Mouse (Mus musculus): Measurements from ENCODE around the gene 2010300C02Rik. TPM values are rescaled to one million over a fixed set of nuclear protein-coding genes. Genes with fewer than 3 reads are reported as not detected.

Gene 2010300C02Rik
- total and polyA plus RNA-seq, 2 experiments from 2014 or later = 5.3 to 10.0 TPM

- Histone ChIP-seq H3K4me1 (ENCODE audit: insufficient read depth, low read length) (no peaks in the 10 kb centered on the region), H3K9me3 (ENCODE audit: low read length) (no peaks in the 10 kb centered on the region), H3K36me3 (ENCODE audit: insufficient read depth, low read length) (no peaks in the 10 kb centered on the region), H3K9ac (replicated peaks; ENCODE audit: low read length) (no peak overlapping the region), H3K4me3 (ENCODE audit: low read length) (no peak overlapping the region), H3K27me3 (ENCODE audit: insufficient read depth, low read length) (no peaks in the 10 kb centered on the region), H3K27ac (no peak overlapping the region), H3K4me2 (ENCODE audit: low read depth, low read length) (no peak overlapping the region)
- TF ChIP-seq CTCF (IDR thresholded peaks at IDR 0.05; ENCODE audit: low read depth) = no peak
- DNase-seq (ENCODE audit: low spot score) (no peak), ATAC-seq (no peak)
- WGBS = 94% methylated on average over 2 of the region's 2 CpGs
These were observed 63.9 kb downstream of the 2010300C02Rik start for GRCm38 (mm10) chr1:37656017-37656416.

DNA sequence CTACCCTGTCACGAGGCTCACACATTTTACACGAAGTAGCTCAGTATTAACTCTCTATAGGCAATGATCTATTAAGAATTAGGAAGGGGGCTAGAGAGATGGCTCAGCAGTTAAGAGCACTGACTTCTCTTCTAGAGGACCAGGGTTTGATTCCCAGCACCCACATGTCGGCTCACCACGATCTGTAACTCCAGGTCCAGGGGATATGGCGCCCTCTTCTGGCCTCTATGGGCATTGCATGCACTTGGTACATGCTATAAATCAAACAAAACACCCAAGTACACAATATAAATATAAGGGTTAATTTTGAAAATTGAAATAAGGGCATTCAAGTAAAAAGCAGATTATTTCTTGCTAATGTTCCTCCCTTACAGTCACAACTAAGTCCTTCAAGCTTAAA lies 65.9 kb downstream of the 2010300C02Rik start:
- H3K27ac ChIP-seq = no peak overlapping the region
- H3K4me2 ChIP-seq (ENCODE audit: low read depth, low read length) = no peak overlapping the region
- TF ChIP-seq CTCF (IDR thresholded peaks at IDR 0.05; ENCODE audit: low read depth) = 0 out of 2 replicates have a peak, but pooled peaks have one; percentile 10
- WGBS = 75% methylated on average over 5 of the region's 5 CpGs
- no peak for ATAC-seq
- no peaks in the 10 kb centered on the region for H3K4me1 ChIP-seq (ENCODE audit: insufficient read depth, low read length)
- no peak overlapping the region for H3K9ac ChIP-seq (replicated peaks; ENCODE audit: low read length)
- no peaks in the 10 kb centered on the region for H3K9me3 ChIP-seq (ENCODE audit: low read length)
- no peaks in the 10 kb centered on the region for H3K36me3 ChIP-seq (ENCODE audit: insufficient read depth, low read length)
- H3K27me3 ChIP-seq (ENCODE audit: insufficient read depth, low read length) = no peaks in the 10 kb centered on the region
- no peak overlapping the region for H3K4me3 ChIP-seq (ENCODE audit: low read length)
- no peak for DNase-seq (ENCODE audit: low spot score)

GRCm38 (mm10) chr1:37647066-37647465 lies 72.8 kb downstream of the 2010300C02Rik start:
- 88% methylated on average over 10 of the region's 10 CpGs for WGBS

GRCm38 (mm10) chr1:37644501-37644900 lies 75.4 kb downstream of the 2010300C02Rik start:
- DNase-seq (ENCODE audit: low spot score) (no peak), ATAC-seq (no peak)
- Histone ChIP-seq H3K4me2 (ENCODE audit: low read depth, low read length) (no peak overlapping the region), H3K4me1 (ENCODE audit: insufficient read depth, low read length) (no peaks in the 10 kb centered on the region), H3K36me3 (ENCODE audit: insufficient read depth, low read length) (no peaks in the 10 kb centered on the region), H3K27me3 (ENCODE audit: insufficient read depth, low read length) (no peaks in the 10 kb centered on the region), H3K9ac (replicated peaks; ENCODE audit: low read length) (no peak overlapping the region), H3K4me3 (ENCODE audit: low read length) (no peak overlapping the region), H3K9me3 (ENCODE audit: low read length) (no peaks in the 10 kb centered on the region), H3K27ac (no peak overlapping the region)
- WGBS = 89% methylated on average over 16 of the region's 16 CpGs
- no peak for TF ChIP-seq CTCF (IDR thresholded peaks at IDR 0.05; ENCODE audit: low read depth)

More at GRCm38 (mm10) chr1:37647066-37647465, 72.8 kb downstream of the 2010300C02Rik start:
- H3K9ac ChIP-seq (replicated peaks; ENCODE audit: low read length) = no peak overlapping the region
- H3K27ac ChIP-seq = no peak overlapping the region
- no peaks in the 10 kb centered on the region for H3K36me3 ChIP-seq (ENCODE audit: insufficient read depth, low read length)
- H3K9me3 ChIP-seq (ENCODE audit: low read length) = no peaks in the 10 kb centered on the region
- H3K27me3 ChIP-seq (ENCODE audit: insufficient read depth, low read length) = no peaks in the 10 kb centered on the region
- no peak for ATAC-seq
- no peak overlapping the region for H3K4me3 ChIP-seq (ENCODE audit: low read length)
- DNase-seq (ENCODE audit: low spot score) = no peak
- H3K4me1 ChIP-seq (ENCODE audit: insufficient read depth, low read length) = no peaks in the 10 kb centered on the region
- H3K4me2 ChIP-seq (ENCODE audit: low read depth, low read length) = no peak overlapping the region
- TF ChIP-seq CTCF (IDR thresholded peaks at IDR 0.05; ENCODE audit: low read depth) = no peak

DNA sequence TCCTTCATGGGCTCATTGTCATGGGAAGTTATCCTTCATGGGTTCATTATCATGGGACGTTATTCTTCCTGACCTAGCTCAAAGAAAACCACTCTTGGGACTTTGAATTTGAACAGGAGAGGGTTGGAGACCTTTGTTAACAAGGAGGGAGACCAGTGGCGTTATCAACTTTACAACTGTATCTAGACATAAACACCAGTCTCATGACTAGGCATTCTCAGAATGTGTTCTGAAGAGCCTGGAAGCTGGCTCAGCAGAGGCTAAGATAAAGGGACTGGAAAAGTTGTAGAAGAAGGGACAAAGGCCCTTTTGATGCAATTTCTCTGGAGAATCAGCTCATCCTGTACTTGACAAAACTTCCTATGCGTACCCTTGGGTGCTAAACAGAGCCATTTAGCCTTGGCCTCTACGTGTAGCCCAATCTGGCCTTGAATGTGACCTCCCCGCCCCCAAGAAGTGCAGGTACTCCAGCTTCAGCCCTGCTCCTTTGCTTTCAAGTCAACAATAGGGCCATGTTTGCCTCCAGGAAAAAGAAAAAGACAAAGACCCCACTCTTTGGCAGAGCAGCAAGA lies 76.0 kb downstream of the 2010300C02Rik start:
- TF ChIP-seq CTCF (IDR thresholded peaks at IDR 0.05; ENCODE audit: low read depth) = no peak
- H3K4me3 ChIP-seq (ENCODE audit: low read length) = no peak overlapping the region
- H3K9me3 ChIP-seq (ENCODE audit: low read length) = no peaks in the 10 kb centered on the region
- ATAC-seq (no peak), DNase-seq (ENCODE audit: low spot score) (no peak)
- no peaks in the 10 kb centered on the region for H3K4me1 ChIP-seq (ENCODE audit: insufficient read depth, low read length)
- no peak overlapping the region for H3K4me2 ChIP-seq (ENCODE audit: low read depth, low read length)
- no peaks in the 10 kb centered on the region for H3K27me3 ChIP-seq (ENCODE audit: insufficient read depth, low read length)
- no peaks in the 10 kb centered on the region for H3K36me3 ChIP-seq (ENCODE audit: insufficient read depth, low read length)
- H3K9ac ChIP-seq (replicated peaks; ENCODE audit: low read length) = no peak overlapping the region
- no peak overlapping the region for H3K27ac ChIP-seq
- 91% methylated on average over 5 of the region's 5 CpGs for WGBS

DNA sequence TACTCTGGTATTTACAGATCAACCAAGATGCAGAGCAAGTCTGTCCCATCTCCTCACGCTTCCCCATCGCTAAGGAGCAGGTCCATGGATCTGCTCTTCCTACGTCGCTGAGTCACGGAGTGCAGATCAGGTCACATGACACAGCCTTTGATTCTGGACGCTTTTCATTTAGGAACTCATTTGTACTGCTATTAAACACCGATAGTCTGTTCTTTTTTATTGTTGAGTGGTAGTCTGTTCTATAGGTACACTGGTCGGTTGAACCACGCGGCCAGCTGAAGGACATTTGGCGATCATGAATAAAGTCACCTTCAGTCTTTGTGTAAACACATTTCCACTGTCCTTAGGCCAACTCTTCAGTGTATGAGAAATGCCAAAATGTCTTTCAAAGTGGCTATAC lies 78.5 kb downstream of the 2010300C02Rik start:
- Histone ChIP-seq H3K9me3 (ENCODE audit: low read length) (no peaks in the 10 kb centered on the region), H3K36me3 (ENCODE audit: insufficient read depth, low read length) (no peaks in the 10 kb centered on the region), H3K4me3 (ENCODE audit: low read length) (no peak overlapping the region), H3K4me1 (ENCODE audit: insufficient read depth, low read length) (no peaks in the 10 kb centered on the region), H3K27me3 (ENCODE audit: insufficient read depth, low read length) (no peaks in the 10 kb centered on the region), H3K4me2 (ENCODE audit: low read depth, low read length) (no peak overlapping the region), H3K27ac (no peak overlapping the region), H3K9ac (replicated peaks; ENCODE audit: low read length) (no peak overlapping the region)
- DNase-seq (ENCODE audit: low spot score) = no peak
- WGBS = 92% methylated on average over 11 of the region's 11 CpGs
- no peak for TF ChIP-seq CTCF (IDR thresholded peaks at IDR 0.05; ENCODE audit: low read depth)
- no peak for ATAC-seq

DNA sequence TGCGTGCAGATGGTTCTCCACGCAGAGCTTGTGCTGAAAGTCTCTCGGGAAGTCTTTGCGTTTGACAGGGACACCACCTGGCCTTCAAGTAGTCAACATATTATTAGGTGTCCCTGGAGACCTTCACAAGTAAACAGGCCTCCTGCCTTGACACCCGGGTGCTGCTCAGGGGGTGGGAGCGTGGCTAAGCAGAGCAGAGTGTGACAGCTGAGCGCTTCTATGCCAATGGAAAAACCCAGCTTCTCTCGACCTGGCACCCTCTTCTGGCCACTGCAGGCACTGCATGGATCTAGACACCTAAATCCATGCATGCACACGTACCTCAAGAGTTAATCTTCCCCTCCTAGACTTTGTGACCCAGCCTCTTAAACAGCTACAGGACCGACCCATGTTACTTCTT lies 80.8 kb downstream of the 2010300C02Rik start:
- ATAC-seq (peak; percentile 85), DNase-seq (ENCODE audit: low spot score) (peak; percentile 86)
- Histone ChIP-seq H3K36me3 (ENCODE audit: insufficient read depth, low read length) (no peaks in the 10 kb centered on the region), H3K4me3 (ENCODE audit: low read length) (no peak overlapping the region; the same call in 1 of the 2 replicates), H3K27me3 (ENCODE audit: insufficient read depth, low read length) (no peaks in the 10 kb centered on the region), H3K9me3 (ENCODE audit: low read length) (no peaks in the 10 kb centered on the region), H3K4me2 (ENCODE audit: low read depth, low read length) (peak overlapping the region; percentile 44), H3K9ac (replicated peaks; ENCODE audit: low read length) (no peak overlapping the region), H3K27ac (no peak overlapping the region), H3K4me1 (ENCODE audit: insufficient read depth, low read length) (no peaks in the 10 kb centered on the region)
- peak; percentile 96 for TF ChIP-seq CTCF (IDR thresholded peaks at IDR 0.05; ENCODE audit: low read depth)
- WGBS = 11% methylated on average over 10 of the region's 10 CpGs

Measured in hindbrain, postnatal 0 days (tissue).